Mouse (Mus musculus) gastrocnemius, postnatal 4 days (tissue): ENCODE measurements at regions not wholly inside any gene's neighbourhood (a gene's known extent, or its start where the extent isn't known, plus 50 kb on each side); places are given as distances from the start of the nearest gene placed in this dataset.

Source experiments
- DNase-seq, 2 experiments: peaks; one replicate each; pipeline ENCODE4 v3.0.0; 2021 to 2022; ENCODE audit warnings: low spot score in 2 of 2, mixed read lengths in 2 of 2

- DNase-seq, result no peak
These were observed 320.4 kb downstream of the Atp6ap1l start for GRCm38 (mm10) chr13:90584766-90585165.

- no peak for DNase-seq
These were observed 329.8 kb downstream of the Atp6ap1l start for GRCm38 (mm10) chr13:90575371-90575770.

GRCm38 (mm10) chr13:90572580-90572979 lies 332.6 kb downstream of the Atp6ap1l start:
- no peak for DNase-seq

- DNase-seq, result no peak
These were observed 341.8 kb downstream of the Atp6ap1l start for GRCm38 (mm10) chr13:90563183-90563840.

GRCm38 (mm10) chr13:90560095-90560494 lies 345.1 kb downstream of the Atp6ap1l start:
- no peak for DNase-seq

- DNase-seq, result no peak
These were observed 345.7 kb downstream of the Atp6ap1l start for GRCm38 (mm10) chr13:90559481-90559880.

GRCm38 (mm10) chr13:90551166-90551565 lies 354.0 kb downstream of the Atp6ap1l start:
- no peak for DNase-seq

- DNase-seq, result no peak
These were observed 358.7 kb downstream of the Atp6ap1l start for GRCm38 (mm10) chr13:90546288-90547035.

GRCm38 (mm10) chr13:90545816-90546215 lies 359.3 kb downstream of the Atp6ap1l start:
- no peak for DNase-seq

- no peak for DNase-seq
These were observed 367.6 kb downstream of the Atp6ap1l start for GRCm38 (mm10) chr13:90537525-90537924.

GRCm38 (mm10) chr13:90526998-90527397 lies 378.2 kb downstream of the Atp6ap1l start:
- DNase-seq, result no peak

- no peak for DNase-seq
These were observed 379.4 kb downstream of the Atp6ap1l start for GRCm38 (mm10) chr13:90525801-90526200.

- DNase-seq, result no peak
These were observed 383.4 kb downstream of the Atp6ap1l start for GRCm38 (mm10) chr13:90521758-90522245.

GRCm38 (mm10) chr13:90520992-90521757 lies 384.0 kb downstream of the Atp6ap1l start:
- no peak for DNase-seq

- DNase-seq, result peak; percentile 30 to 79
These were observed 389.2 kb downstream of the Atp6ap1l start for GRCm38 (mm10) chr13:90515773-90516503.

GRCm38 (mm10) chr13:90513867-90514266 lies 391.3 kb downstream of the Atp6ap1l start:
- no peak for DNase-seq

GRCm38 (mm10) chr13:90512786-90513401 lies 392.3 kb downstream of the Atp6ap1l start:
- DNase-seq, result no peak

- no peak for DNase-seq
These were observed 394.7 kb downstream of the Atp6ap1l start for GRCm38 (mm10) chr13:90510479-90510878.

- DNase-seq, result no peak
These were observed 402.0 kb downstream of the Atp6ap1l start for GRCm38 (mm10) chr13:90503188-90503587.

- no peak for DNase-seq
These were observed 403.0 kb downstream of the Atp6ap1l start for GRCm38 (mm10) chr13:90502141-90502540.

GRCm38 (mm10) chr13:90498978-90499377 lies 406.2 kb downstream of the Atp6ap1l start:
- no peak for DNase-seq
